ENCODE assay signal across 8 mouse cellular contexts in the genomic region with DNA sequence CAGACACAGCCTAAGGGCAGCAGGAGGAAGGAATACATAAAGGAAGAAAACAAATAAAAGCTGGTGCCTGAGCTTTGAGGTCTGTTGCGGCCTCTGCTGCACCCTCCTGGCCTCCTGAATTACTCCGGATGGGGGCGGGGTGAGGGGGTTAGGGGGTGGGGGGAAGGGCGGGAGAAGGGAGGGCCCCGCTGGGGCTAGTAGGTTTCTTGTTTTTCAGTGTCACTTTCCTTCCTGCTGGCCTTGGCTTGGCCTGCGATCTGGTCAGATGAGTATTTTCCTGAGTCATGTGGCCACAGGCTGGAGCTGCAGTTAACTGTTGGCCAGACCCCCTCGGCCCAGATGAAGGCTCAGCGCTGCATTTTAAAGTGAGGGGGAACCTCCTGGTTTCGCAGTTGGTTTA. TPM values are rescaled to one million over a fixed set of nuclear protein-coding genes. Genes with fewer than 3 reads are reported as not detected.
A peak's percentile ranks its signal among the peaks of the same experiment; 100 is the strongest.
DNase-seq lines count a peak whose midpoint lies in the region; ATAC-seq lines count a peak whose summit lies in the region.

No protein-coding gene starts in this region.

- H3K79me2 ChIP-seq in macrophage (ENCODE audit: inconsistent target), result no peaks in the 10 kb centered on the region

- DNase-seq in A20 (ENCODE audit: low read depth, low spot score) (peak; percentile 80), ZHBTc4 (ENCODE audit: low read depth, low spot score) (peak; percentile 72)
- peak; percentile 62 for DNase-seq in splenic B cell, adult 2 months (ENCODE audit: low read depth, low spot score)
- DNase-seq in right cerebral cortex, postnatal 36 days (ENCODE audit: low spot score in 2 of 2), result no peak

- peak overlapping the region; percentile 42 for H3K4me2 ChIP-seq in embryonic facial prominence, embryonic 15.5 days (replicated peaks)
- peak overlapping the region; percentile 54 for H3K4me2 ChIP-seq in heart, embryonic 15.5 days
- H3K4me2 ChIP-seq in kidney, embryonic 16.5 days (replicated peaks; ENCODE audit: low read depth, low read length), result peak overlapping the region; percentile 53

- ATAC-seq in embryonic facial prominence, embryonic 15.5 days (ENCODE audit: insufficient number of reproducible peaks, low FRiP score, low TSS enrichment, low read depth), result peak; percentile 48
- ATAC-seq in heart, embryonic 15.5 days (replicated peaks; ENCODE audit: insufficient number of reproducible peaks, insufficient read depth, low FRiP score, low read depth), result peak; percentile 60
- ATAC-seq in kidney, embryonic 16.5 days (ENCODE audit: low FRiP score, low TSS enrichment), result peak; percentile 56

- H3K36me3 ChIP-seq in embryonic facial prominence, embryonic 15.5 days, result no peaks in the 10 kb centered on the region
- no peaks in the 10 kb centered on the region for H3K36me3 ChIP-seq in heart, embryonic 15.5 days
- H3K36me3 ChIP-seq in kidney, embryonic 16.5 days (ENCODE audit: insufficient read depth, low read length), result no peaks in the 10 kb centered on the region
- H3K36me3 ChIP-seq in macrophage (ENCODE audit: inconsistent target), result no peaks in the 10 kb centered on the region
- H3K36me3 ChIP-seq in splenic B cell, adult 2 months (ENCODE audit: control insufficient read depth, insufficient read depth, low read length, poor library complexity, severe bottlenecking), result no peaks in the 10 kb centered on the region; the same call in 1 of the 2 replicates

- peak overlapping the region; percentile 16 for H3K4me3 ChIP-seq in embryonic facial prominence, embryonic 15.5 days (replicated peaks)
- peak overlapping the region; percentile 2 for H3K4me3 ChIP-seq in heart, embryonic 15.5 days
- H3K4me3 ChIP-seq in kidney, embryonic 16.5 days (ENCODE audit: low read length), result peak overlapping the region; percentile 1
- no peak overlapping the region; the same call in 1 of the 2 replicates for H3K4me3 ChIP-seq in macrophage (ENCODE audit: inconsistent target)

- WGBS in embryonic facial prominence, embryonic 15.5 days, result 2% methylated on average over 9 of the region's 9 CpGs
- WGBS in heart, embryonic 15.5 days, result 3% methylated on average over 8 of the region's 9 CpGs
- 0% methylated on average over 7 of the region's 9 CpGs for WGBS in kidney, embryonic 16.5 days
- 3% methylated on average over 5 of the region's 9 CpGs for whole genome bisulfite sequencing in macrophage (ENCODE audit: missing documents)

- no peaks in the 10 kb centered on the region for H3K9me3 ChIP-seq in embryonic facial prominence, embryonic 15.5 days (replicated peaks)
- H3K9me3 ChIP-seq in heart, embryonic 15.5 days (replicated peaks), result no peaks in the 10 kb centered on the region
- no peaks in the 10 kb centered on the region for H3K9me3 ChIP-seq in kidney, embryonic 16.5 days (ENCODE audit: low read length)

- H3K9ac ChIP-seq in embryonic facial prominence, embryonic 15.5 days, result no peak overlapping the region
- 0 out of 2 replicates have a peak overlapping the region, but pooled peaks have one; percentile 12 for H3K9ac ChIP-seq in heart, embryonic 15.5 days
- peak overlapping the region; percentile 45 for H3K9ac ChIP-seq in kidney, embryonic 16.5 days (replicated peaks; ENCODE audit: low read length)

- H3K27me3 ChIP-seq in embryonic facial prominence, embryonic 15.5 days, result no peaks in the 10 kb centered on the region
- H3K27me3 ChIP-seq in heart, embryonic 15.5 days, result no peaks in the 10 kb centered on the region
- no peaks in the 10 kb centered on the region for H3K27me3 ChIP-seq in kidney, embryonic 16.5 days (ENCODE audit: insufficient read depth, low read length)
- H3K27me3 ChIP-seq in splenic B cell, adult 2 months (ENCODE audit: control insufficient read depth, insufficient read depth, low read length, poor library complexity, severe bottlenecking), result no peaks in the 10 kb centered on the region

- peaks cover 17% of the 10 kb centered on the region for H3K4me1 ChIP-seq in embryonic facial prominence, embryonic 15.5 days
- H3K4me1 ChIP-seq in heart, embryonic 15.5 days (replicated peaks), result peaks cover 31% of the 10 kb centered on the region
- H3K4me1 ChIP-seq in kidney, embryonic 16.5 days (ENCODE audit: insufficient read depth, low read length), result peaks cover 31% of the 10 kb centered on the region

- 0 out of 2 replicates have a peak overlapping the region, but pooled peaks have one; percentile 14 for H3K27ac ChIP-seq in embryonic facial prominence, embryonic 15.5 days (replicated peaks)
- H3K27ac ChIP-seq in heart, embryonic 15.5 days, result peak overlapping the region; percentile 55
- H3K27ac ChIP-seq in kidney, embryonic 16.5 days (ENCODE audit: low read length), result peak overlapping the region; percentile 71
- peak overlapping the region; percentile 88 for H3K27ac ChIP-seq in macrophage

RNA-seq across cellular contexts. Expression of gene Mgst2, which starts 7.5 kb away (rescaled TPM):
- polyA plus RNA-seq in embryonic facial prominence, embryonic 15.5 days (2015; fragmentation: Nextera tagmentation; extraction: Ambion mirVana), result 15.4 and 17.9 TPM in 2 replicates
- polyA plus RNA-seq in heart, embryonic 15.5 days (2015; fragmentation: Nextera tagmentation; extraction: Ambion mirVana), result 7.2 and 7.5 TPM in 2 replicates
- 1.1 and 1.6 TPM in 2 replicates for polyA plus RNA-seq in kidney, embryonic 16.5 days (2015; fragmentation: Nextera tagmentation; extraction: Ambion mirVana)
- 1 to 10 TPM in 23 of 26 experiments, under 1 TPM in 2, not detected in 1; 0.67 to 7.8 (median 3.6) TPM for total RNA-seq in macrophage (2018; cell fraction: chromatin; rRNA removed)
- total RNA-seq in macrophage (2018; cell fraction: cytosol; rRNA removed), result 1 to 10 TPM; 2.3 to 5.2 (median 3.7) TPM
- total RNA-seq in macrophage (2018; cell fraction: nucleus; rRNA removed), result 1 to 10 TPM; 1.1 to 8.1 (median 4.1) TPM
- polyA plus RNA-seq in macrophage (2018), result 2.4 to 4.3 TPM (median 4.2 TPM) in 3 replicates

Comparison
In these comparisons a context has a peak if more than half of its experiments do, and no peak if none do; other contexts are left out.
1. DNase-seq: peak in A20 (single experiment), ZHBTc4 (single experiment) and splenic B cell, adult 2 months (single experiment); none in right cerebral cortex, postnatal 36 days (0 of 2).
2. H3K27ac ChIP-seq: peak in every context shown above with its lines; median percentile 88 in macrophage; 71 in kidney, embryonic 16.5 days; 55 in heart, embryonic 15.5 days; 14 in embryonic facial prominence, embryonic 15.5 days.
3. Peak in every context shown above with its lines, with median percentiles within 50 percentile points of each other: ATAC-seq and H3K4me2 ChIP-seq.